Mouse (Mus musculus) ES-Bruce4 (cell line): ENCODE data around the gene Tiam1.

Experiments used
- CTCF ChIP-seq: IDR thresholded peaks from one replicate; pipeline ENCODE4 v1.8.1; 2011; ENCODE audit warnings: low read depth, low read length
- POLR2A ChIP-seq: IDR thresholded peaks from one replicate; pipeline ENCODE4 v1.8.1; 2011; ENCODE audit warnings: low read length; ENCODE audit not compliant: insufficient read depth

DNA sequence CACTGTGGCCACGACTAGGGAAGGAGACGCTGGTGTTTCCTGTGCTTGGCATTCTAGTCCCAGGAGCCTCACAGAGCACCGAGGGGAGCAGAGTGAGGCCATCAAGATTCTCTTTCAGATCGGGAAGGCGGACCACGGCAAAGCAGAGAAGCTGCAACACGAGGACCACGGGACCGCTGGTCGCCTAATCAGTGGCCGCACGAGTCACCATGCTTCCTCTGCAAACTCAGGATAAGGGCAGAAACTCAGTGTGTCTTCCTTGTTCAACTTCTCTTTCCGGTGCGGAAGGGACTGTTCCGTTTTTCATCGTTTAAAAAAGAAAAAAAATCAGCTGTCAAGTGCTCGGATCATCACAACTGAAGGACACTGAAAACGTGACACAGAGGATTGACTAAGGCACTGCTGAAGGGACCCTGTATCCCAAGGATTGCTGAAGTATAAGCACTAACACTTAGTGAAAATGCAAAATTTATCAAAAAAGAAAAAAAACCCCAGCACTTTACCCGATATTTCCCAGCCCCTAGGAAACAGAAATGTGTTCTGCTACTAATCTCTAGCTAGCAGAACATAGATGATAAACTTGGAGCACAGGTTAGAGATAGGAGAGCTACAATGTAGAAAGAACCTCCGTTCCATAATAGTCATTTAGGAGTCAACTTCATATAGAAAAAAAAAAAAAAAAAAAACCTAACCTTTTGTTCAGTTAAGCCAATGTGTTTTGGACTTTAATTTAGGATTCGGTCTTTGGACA, 99.4 kb downstream of the Tiam1 start:
- TF ChIP-seq CTCF (no peak), POLR2A (no peak)
